Mouse (Mus musculus) testis, adult 2 months (tissue): Measurements from ENCODE around the gene Sdc4.

Source experiments
- CTCF ChIP-seq: fragments of 200-500 bp; IDR thresholded peaks from 2 replicates; pipeline ENCODE4 v1.5.1; 2012; ENCODE audit warnings: low read depth, mild to moderate bottlenecking, inconsistent platforms, low read length, moderate library complexity; ENCODE audit not compliant: control insufficient read depth, insufficient read depth, insufficient replicate concordance
- POLR2A ChIP-seq: fragments of 200-500 bp; IDR thresholded peaks from 2 replicates; pipeline ENCODE4 v1.6.1; 2012; ENCODE audit warnings: low read depth, mild to moderate bottlenecking, inconsistent platforms, low read length, moderate library complexity; ENCODE audit not compliant: control insufficient read depth

- TF ChIP-seq POLR2A (no peak), CTCF (no peak)
Measured at GRCm38 (mm10) chr2:164439001-164439421, 4.7 kb downstream of the Sdc4 start.
